Mouse (Mus musculus) erythroblast, embryonic 14.5 days (primary cell): ENCODE data around the gene Cmc2.

Experiments
- GATA1 ChIP-seq: IDR thresholded peaks from 2 replicates; pipeline ENCODE4 v1.6.1; 2012; ENCODE audit warnings: low read length, inconsistent platforms, mixed read lengths
- TAL1 ChIP-seq: IDR thresholded peaks from 3 replicates; pipeline ENCODE4 v1.6.1; 2012; ENCODE audit warnings: low read length, inconsistent platforms, mixed read lengths

DNA sequence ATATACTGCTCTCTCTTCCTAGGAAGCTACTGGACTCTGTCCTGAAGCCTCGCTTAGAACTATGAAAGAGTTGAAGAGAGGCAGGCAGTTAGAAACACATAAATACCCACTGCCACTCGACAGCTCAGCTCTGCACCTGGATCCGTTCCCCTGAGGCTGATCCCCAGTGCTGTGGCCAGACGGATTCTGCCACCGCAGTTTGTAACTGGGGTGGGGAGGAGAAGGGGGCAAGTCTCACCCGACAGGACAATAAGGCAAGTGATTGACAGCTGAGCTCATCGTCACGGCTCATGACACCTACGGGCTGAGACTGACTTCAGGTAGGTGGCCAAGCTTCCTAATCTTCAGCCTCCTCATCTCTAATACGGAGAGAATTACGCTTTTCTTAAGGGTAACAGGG is 47.7 kb downstream of the Cmc2 start:
- TF ChIP-seq GATA1 = no peak
- TF ChIP-seq TAL1 = no peak
